13 mouse cellular contexts compared by ENCODE assay signal in genomic region chr12:75649706-75650093, GRCm38 (mm10).
"Had no signal": no experiment of that assay in that cellular context is flagged by ENCODE, and none has a peak within 500 bp of the region (broad histone marks: within the 10 kb centered on the region; RNA-seq: fewer than 3 reads in every experiment).

No protein-coding gene starts in this region.

- ATAC-seq: liver, postnatal 0 days had no signal

- H3K27me3 ChIP-seq: limb, embryonic 12.5 days; liver, embryonic 13.5 days; lung, embryonic 15.5 days; megakaryocyte, embryonic 14.5 days; neural tube, embryonic 12.5 days had no signal

- H3K9me3 ChIP-seq: limb, embryonic 12.5 days; liver, embryonic 13.5 days; lung, embryonic 15.5 days; neural tube, embryonic 12.5 days had no signal

- H3K27ac ChIP-seq: limb, embryonic 12.5 days; liver, embryonic 13.5 days; lung, embryonic 15.5 days; macrophage; neural tube, embryonic 12.5 days; stomach, postnatal 0 days had no signal

- H3K9ac ChIP-seq: limb, embryonic 12.5 days; liver, embryonic 13.5 days; liver, postnatal 0 days; lung, embryonic 15.5 days; neural tube, embryonic 12.5 days had no signal

- H3K36me3 ChIP-seq: limb, embryonic 12.5 days; lung, embryonic 15.5 days; neural tube, embryonic 12.5 days had no signal

- H3K4me3 ChIP-seq: limb, embryonic 12.5 days; liver, embryonic 13.5 days; lung, embryonic 15.5 days; megakaryocyte, embryonic 14.5 days; neural tube, embryonic 12.5 days had no signal

- H3K4me2 ChIP-seq: limb, embryonic 12.5 days; liver, embryonic 13.5 days; lung, embryonic 15.5 days; neural tube, embryonic 12.5 days had no signal

- H3K4me1 ChIP-seq: liver, embryonic 13.5 days; lung, embryonic 15.5 days; neural tube, embryonic 12.5 days had no signal

- DNase-seq: kidney, postnatal 25 days; layer of hippocampus, postnatal 36 days; liver; liver, embryonic 13.5 days; liver, postnatal 0 days; lung, postnatal 14 days; thymus, postnatal 4 days had no signal
